Mouse (Mus musculus) R1 (cell line): ENCODE data around the gene Hyal3.

ENCODE experiments used
- DNase-seq: peaks from one replicate; pipeline ENCODE4 v3.0.0-alpha.2; 2018; ENCODE audit warnings: low read depth, low spot score

Hyal3 gene

GRCm38 (mm10) chr9:107594281-107595062, 13.9 kb downstream of the Hyal3 start:
- peak; percentile 86 for DNase-seq

- no peak for DNase-seq
Measured at GRCm38 (mm10) chr9:107596619-107597569, 16.3 kb downstream of the Hyal3 start.

- no peak for DNase-seq
Measured at GRCm38 (mm10) chr9:107598385-107598784, 17.8 kb downstream of the Hyal3 start.

- no peak for DNase-seq
Measured at GRCm38 (mm10) chr9:107599433-107599832, 18.8 kb downstream of the Hyal3 start.

GRCm38 (mm10) chr9:107599842-107600241, 19.2 kb downstream of the Hyal3 start:
- peak; percentile 80 for DNase-seq

- DNase-seq: peak; percentile 68
Measured at GRCm38 (mm10) chr9:107600745-107601144, 20.1 kb downstream of the Hyal3 start.

GRCm38 (mm10) chr9:107601275-107601674, 20.7 kb downstream of the Hyal3 start:
- no peak for DNase-seq

GRCm38 (mm10) chr9:107602068-107602648, 21.5 kb downstream of the Hyal3 start:
- peak; percentile 84 for DNase-seq

GRCm38 (mm10) chr9:107603251-107603650, 22.6 kb downstream of the Hyal3 start:
- DNase-seq: no peak

- DNase-seq: no peak
Measured at GRCm38 (mm10) chr9:107605041-107605661, 24.5 kb downstream of the Hyal3 start.

GRCm38 (mm10) chr9:107606591-107606990, 26.0 kb downstream of the Hyal3 start:
- DNase-seq: no peak

- no peak for DNase-seq
Measured at GRCm38 (mm10) chr9:107607036-107607435, 26.4 kb downstream of the Hyal3 start.

- DNase-seq: no peak
Measured at GRCm38 (mm10) chr9:107607653-107608245, 27.1 kb downstream of the Hyal3 start.

GRCm38 (mm10) chr9:107608741-107609432, 28.3 kb downstream of the Hyal3 start, which contains the start of gene Sema3b:
Gene Sema3b (minus strand): TSS chr9:107609229.
- no peak for DNase-seq

GRCm38 (mm10) chr9:107609433-107609830, 28.8 kb downstream of the Hyal3 start:
- no peak for DNase-seq

- DNase-seq: no peak
Measured at GRCm38 (mm10) chr9:107611456-107612190, 31.0 kb downstream of the Hyal3 start.

- DNase-seq: peak; percentile 93
Measured at GRCm38 (mm10) chr9:107612191-107612944, 31.8 kb downstream of the Hyal3 start.

GRCm38 (mm10) chr9:107612945-107613569, 32.4 kb downstream of the Hyal3 start:
- DNase-seq: peak; percentile 51

- DNase-seq: no peak
Measured at GRCm38 (mm10) chr9:107615035-107615434, 34.4 kb downstream of the Hyal3 start.
